Mouse (Mus musculus): ENCODE results near the gene Htra1. TPM values are rescaled to one million over a fixed set of nuclear protein-coding genes. Genes with fewer than 3 reads are reported as not detected.

The Htra1 gene
- total RNA-seq (2012; rRNA removed) (not detected in 2 replicates), polyA plus RNA-seq (2012; ENCODE audit: insufficient read depth in 1 of 2, insufficient read length in 2 of 2, low read depth in 1 of 2, low replicate concordance in 2 of 2, missing spikeins in 1 of 2) (not detected)

GRCm38 (mm10) chr7:130935793-130936471, at the start of gene Htra1:
Htra1 (plus strand) TSS chr7:130936111.
- no peak within 1 kb of the TSS for H3K9ac ChIP-seq (ENCODE audit: control insufficient read depth, low read depth, low read length, poor library complexity, severe bottlenecking)
- DNase-seq (ENCODE audit: low read depth, low spot score) = no peak

DNA sequence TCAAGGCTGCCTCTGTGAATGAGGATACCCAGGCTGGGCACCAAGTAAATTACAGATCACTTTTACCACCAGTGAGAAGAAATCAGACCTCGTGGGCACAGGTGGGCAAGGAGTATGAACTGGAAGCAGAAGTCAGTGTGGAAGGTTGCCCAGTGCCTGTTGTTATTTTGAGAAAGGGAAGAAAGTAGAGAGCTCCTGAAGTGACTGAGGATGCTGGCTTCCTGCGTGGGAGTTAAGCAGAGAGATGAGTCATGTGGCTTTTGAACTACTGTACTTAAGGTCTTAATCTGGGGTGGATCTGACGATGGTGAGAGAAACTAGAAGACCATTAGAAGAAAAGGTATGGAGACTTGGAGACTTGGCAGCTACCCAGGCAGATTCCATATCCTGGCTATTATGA, 49.7 kb upstream of the Htra1 start:
- Histone ChIP-seq H3K79me2 (ENCODE audit: control insufficient read depth, insufficient read depth, low read length, poor library complexity) (no peaks in the 10 kb centered on the region), H3K27me3 (ENCODE audit: control insufficient read depth in 1 of 2, insufficient read depth in 2 of 2, low read length in 2 of 2) (0 out of 4 replicates have a peak, but pooled peaks cover 0 to 2% of the 10 kb centered on the region in 2 experiments), H3K9me3 (replicated peaks; ENCODE audit: insufficient read depth, low read length) (no peaks in the 10 kb centered on the region), H3K36me3 (ENCODE audit: control insufficient read depth in 1 of 2, insufficient read depth in 2 of 2, low read length in 2 of 2) (no peaks in the 10 kb centered on the region), H3K27ac (ENCODE audit: control insufficient read depth, low read depth, low read length) (no peak overlapping the region), H3K9ac (ENCODE audit: control insufficient read depth, low read depth, low read length, poor library complexity, severe bottlenecking) (no peak overlapping the region), H3K4me3 (ENCODE audit: control insufficient read depth in 1 of 2, insufficient read depth in 1 of 2, low read depth in 2 of 2, low read length in 2 of 2) (no peak overlapping the region), H3K4me1 (ENCODE audit: control insufficient read depth in 1 of 2, insufficient read depth in 2 of 2, low read length in 2 of 2) (peaks cover 0 to 4% of the 10 kb centered on the region in 2 experiments; a peak in 1 of 4 replicates)
- peak; percentile 19 for DNase-seq (ENCODE audit: low read depth, low spot score)
- TF ChIP-seq TAL1 (IDR thresholded peaks at IDR 0.05; ENCODE audit: low read length) (no peak), EP300 (IDR thresholded peaks at IDR 0.05; ENCODE audit: low read depth in 1 of 2, low read length in 2 of 2) (0 out of 4 replicates have a peak, but pooled peaks of 1 of the 2 experiments have one; percentile 17)

More at GRCm38 (mm10) chr7:130935793-130936471, at the start of gene Htra1:
- H3K4me3 ChIP-seq (ENCODE audit: control insufficient read depth in 1 of 2, insufficient read depth in 1 of 2, low read depth in 2 of 2, low read length in 2 of 2) = no peak within 1 kb of the TSS
- no peaks in the 10 kb centered on the region for H3K36me3 ChIP-seq (ENCODE audit: control insufficient read depth in 1 of 2, insufficient read depth in 2 of 2, low read length in 2 of 2)
- H3K27ac ChIP-seq (ENCODE audit: control insufficient read depth, low read depth, low read length) = no peak within 1 kb of the TSS
- no peaks in the 10 kb centered on the region for H3K79me2 ChIP-seq (ENCODE audit: control insufficient read depth, insufficient read depth, low read length, poor library complexity)
- no peaks in the 10 kb centered on the region for H3K27me3 ChIP-seq (ENCODE audit: control insufficient read depth in 1 of 2, insufficient read depth in 2 of 2, low read length in 2 of 2)
- no peaks in the 10 kb centered on the region for H3K9me3 ChIP-seq (replicated peaks; ENCODE audit: insufficient read depth, low read length)
- TF ChIP-seq RAD21 (IDR thresholded peaks at IDR 0.05; ENCODE audit: low read depth, low read length) = no peak
- TF ChIP-seq POLR2AphosphoS2 (IDR thresholded peaks at IDR 0.05; ENCODE audit: low read length) = no peak
- TF ChIP-seq CTCF (IDR thresholded peaks at IDR 0.05 in 2 of 3, conservative IDR thresholded peaks at IDR 0.05 in 1 of 3; ENCODE audit: control insufficient read depth in 1 of 3, insufficient read depth in 1 of 3, low read depth in 2 of 3, low read length in 3 of 3, poor library complexity in 1 of 3, severe bottlenecking in 1 of 3) = no peak
- no peak for TF ChIP-seq MAX (IDR thresholded peaks at IDR 0.05; ENCODE audit: low read length)
- no peak for TF ChIP-seq ETS1 (IDR thresholded peaks at IDR 0.05; ENCODE audit: low read depth, low read length)
- no peak for TF ChIP-seq GABPA (IDR thresholded peaks at IDR 0.05; ENCODE audit: low read depth, low read length)
- no peak for TF ChIP-seq POLR2AphosphoS5 (IDR thresholded peaks at IDR 0.05; ENCODE audit: borderline replicate concordance, low read depth, low read length)
- no peak for TF ChIP-seq UBTF (IDR thresholded peaks at IDR 0.05; ENCODE audit: borderline replicate concordance, insufficient read depth, low read depth, low read length)
- H3K4me1 ChIP-seq (ENCODE audit: control insufficient read depth in 1 of 2, insufficient read depth in 2 of 2, low read length in 2 of 2) = no peaks in the 10 kb centered on the region

GRCm38 (mm10) chr7:130887946-130888345, 48.0 kb upstream of the Htra1 start:
- no peak overlapping the region for H3K4me3 ChIP-seq (ENCODE audit: control insufficient read depth in 1 of 2, insufficient read depth in 1 of 2, low read depth in 2 of 2, low read length in 2 of 2)
- no peak for TF ChIP-seq POLR2A (IDR thresholded peaks at IDR 0.05; ENCODE audit: control insufficient read depth in 1 of 2, insufficient read depth in 1 of 2, low read depth in 1 of 2, low read length in 2 of 2, poor library complexity in 1 of 2)
- TF ChIP-seq UBTF (IDR thresholded peaks at IDR 0.05; ENCODE audit: borderline replicate concordance, insufficient read depth, low read depth, low read length) = no peak
- TF ChIP-seq MYC (IDR thresholded peaks at IDR 0.05; ENCODE audit: low read depth, low read length) = no peak
- no peak for TF ChIP-seq JUND (IDR thresholded peaks at IDR 0.05; ENCODE audit: low read depth, low read length)
- no peak for TF ChIP-seq MYB (IDR thresholded peaks at IDR 0.05; ENCODE audit: low read depth, low read length)
- no peak for TF ChIP-seq MAX (IDR thresholded peaks at IDR 0.05; ENCODE audit: low read length)
- TF ChIP-seq CHD2 (IDR thresholded peaks at IDR 0.05; ENCODE audit: low read length) = no peak
- no peak for TF ChIP-seq ZMIZ1 (IDR thresholded peaks at IDR 0.05; ENCODE audit: low read depth, low read length)
- no peak for TF ChIP-seq CHD1 (IDR thresholded peaks at IDR 0.05; ENCODE audit: low read depth, low read length)
- no peak for TF ChIP-seq NRF1 (IDR thresholded peaks at IDR 0.05; ENCODE audit: insufficient read depth, low read depth, low read length, poor library complexity, severe bottlenecking)
- no peak for TF ChIP-seq EP300 (IDR thresholded peaks at IDR 0.05; ENCODE audit: low read depth in 1 of 2, low read length in 2 of 2)
- no peak for TF ChIP-seq RCOR1 (IDR thresholded peaks at IDR 0.05; ENCODE audit: low read depth, low read length)
- no peak for TF ChIP-seq MXI1 (IDR thresholded peaks at IDR 0.05; ENCODE audit: low read depth, low read length)
- no peak for TF ChIP-seq TCF12 (IDR thresholded peaks at IDR 0.05; ENCODE audit: low read depth, low read length)
- no peak for TF ChIP-seq USF2 (IDR thresholded peaks at IDR 0.05; ENCODE audit: borderline replicate concordance in 1 of 2, insufficient read depth in 1 of 2, low read depth in 1 of 2, low read length in 2 of 2)
- TF ChIP-seq POLR2AphosphoS2 (IDR thresholded peaks at IDR 0.05; ENCODE audit: low read length) = no peak
- TF ChIP-seq TAL1 (IDR thresholded peaks at IDR 0.05; ENCODE audit: low read length) = no peak
- TF ChIP-seq ETS1 (IDR thresholded peaks at IDR 0.05; ENCODE audit: low read depth, low read length) = no peak
- no peak for TF ChIP-seq BHLHE40 (IDR thresholded peaks at IDR 0.05; ENCODE audit: borderline replicate concordance, low read depth, low read length)
- peaks cover 0 to 1% of the 10 kb centered on the region in 2 experiments; a peak in 1 of 4 replicates for H3K27me3 ChIP-seq (ENCODE audit: control insufficient read depth in 1 of 2, insufficient read depth in 2 of 2, low read length in 2 of 2)
- H3K79me2 ChIP-seq (ENCODE audit: control insufficient read depth, insufficient read depth, low read length, poor library complexity) = no peaks in the 10 kb centered on the region
- H3K9ac ChIP-seq (ENCODE audit: control insufficient read depth, low read depth, low read length, poor library complexity, severe bottlenecking) = no peak overlapping the region
- peaks cover 0 to 4% of the 10 kb centered on the region in 2 experiments; a peak in 1 of 4 replicates for H3K4me1 ChIP-seq (ENCODE audit: control insufficient read depth in 1 of 2, insufficient read depth in 2 of 2, low read length in 2 of 2)
- H3K9me3 ChIP-seq (replicated peaks; ENCODE audit: insufficient read depth, low read length) = no peaks in the 10 kb centered on the region
- no peaks in the 10 kb centered on the region for H3K36me3 ChIP-seq (ENCODE audit: control insufficient read depth in 1 of 2, insufficient read depth in 2 of 2, low read length in 2 of 2)
- H3K27ac ChIP-seq (ENCODE audit: control insufficient read depth, low read depth, low read length) = no peak overlapping the region
- no peak for DNase-seq (ENCODE audit: low read depth, low spot score)
